Mouse (Mus musculus) thymus, postnatal 10 days (tissue): Measurements from ENCODE around the gene Olfr1183.
"Not testable (repeated sequence)": the region's sequence is repeated elsewhere in the genome, so short reads cannot be mapped to it uniquely, and the experiment has no call there.

Source experiments
- DNase-seq, 2 experiments: peaks; one replicate each; pipeline ENCODE4 v3.0.0; 2021; ENCODE audit warnings: low spot score in 2 of 2

Gene Olfr1183

DNA sequence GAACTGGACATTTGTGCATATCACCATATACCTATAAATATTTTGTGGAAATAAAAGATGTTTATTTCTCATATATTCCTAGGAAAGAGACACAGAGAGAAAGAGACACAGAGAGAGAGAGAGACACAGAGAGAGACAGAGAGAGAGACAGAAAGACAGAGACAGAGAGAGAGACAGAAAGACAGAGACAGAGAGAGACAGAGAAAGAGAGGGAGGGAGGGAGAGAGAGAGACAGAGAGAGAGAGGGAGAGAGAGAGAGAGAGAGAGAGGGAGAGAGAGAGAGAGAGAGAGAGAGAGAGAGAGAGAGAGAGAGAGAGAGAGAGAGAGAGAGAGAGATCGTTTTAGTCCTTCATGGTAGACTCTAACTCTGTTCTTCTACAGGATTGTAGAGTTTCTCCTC is at the start of gene Olfr1183:
Gene Olfr1183 (plus strand): TSS at position 301 of the 400 bp plus-strand sequence.
- not testable (repeated sequence) for DNase-seq

DNA sequence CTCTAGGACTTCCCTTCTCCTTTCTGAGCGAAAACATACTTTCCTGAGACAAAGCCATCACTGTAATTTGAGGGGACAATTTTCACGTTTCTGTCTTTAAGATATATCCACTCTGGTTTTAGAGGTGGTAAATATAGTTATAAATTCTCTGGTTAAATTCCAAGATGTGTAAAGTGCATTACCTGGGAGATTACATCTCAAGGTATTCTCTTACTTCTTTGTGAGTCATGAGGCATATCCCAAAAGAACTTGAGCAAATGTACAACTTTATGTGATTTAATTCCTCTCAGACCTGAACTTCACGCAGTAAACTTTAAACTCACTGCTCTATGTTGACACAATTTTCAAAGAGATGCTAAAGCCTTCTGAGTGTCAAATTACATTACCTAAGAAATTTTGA is 48.3 kb upstream of the Olfr1183 start, which contains the start of gene Olfr1179:
Gene Olfr1179 (minus strand): TSS at position 101 of the 400 bp plus-strand sequence.
- DNase-seq = no peak

DNA sequence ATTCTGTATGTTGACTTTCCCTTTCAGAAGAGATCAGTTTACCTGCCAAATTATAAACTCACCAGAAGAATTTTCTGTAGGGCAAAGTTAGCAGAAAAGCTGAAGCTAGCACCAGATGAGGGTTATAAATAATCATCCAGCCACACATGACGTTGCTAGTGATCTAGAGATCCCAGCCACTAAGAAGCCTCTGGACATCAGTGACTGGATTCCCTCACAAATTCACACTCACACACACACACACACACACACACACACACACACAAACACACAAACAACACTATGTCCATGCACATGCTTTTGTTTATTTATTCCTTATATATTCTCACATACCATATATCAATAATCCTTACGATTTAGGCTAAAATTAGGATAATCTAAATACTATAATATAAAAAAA is 35.6 kb upstream of the Olfr1183 start, which contains the start of gene Olfr1180:
Gene Olfr1180 (minus strand): TSS at position 101 of the 400 bp plus-strand sequence.
- no peak for DNase-seq

DNA sequence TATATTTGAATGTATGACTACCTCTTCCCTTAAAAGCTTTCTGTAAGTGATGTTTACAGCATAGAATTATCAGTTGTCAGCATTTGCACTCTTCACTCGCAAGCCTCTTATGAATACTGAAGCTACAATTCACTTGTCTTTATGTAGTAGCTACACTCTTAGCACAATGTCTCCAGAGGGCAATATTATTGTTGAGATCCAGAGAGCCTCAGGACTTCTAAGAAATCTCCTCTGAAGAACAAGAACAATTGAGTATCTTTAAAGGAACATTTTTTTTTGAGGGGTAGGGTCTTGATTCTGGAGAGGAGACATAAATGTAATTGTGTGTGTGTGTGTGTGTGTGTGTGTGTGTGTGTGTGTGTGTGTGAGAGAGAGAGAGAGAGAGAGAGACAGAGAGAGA is 28.6 kb upstream of the Olfr1183 start, which contains the start of gene Olfr1181:
Gene Olfr1181 (minus strand): TSS at position 101 of the 400 bp plus-strand sequence.
- no peak for DNase-seq

DNA sequence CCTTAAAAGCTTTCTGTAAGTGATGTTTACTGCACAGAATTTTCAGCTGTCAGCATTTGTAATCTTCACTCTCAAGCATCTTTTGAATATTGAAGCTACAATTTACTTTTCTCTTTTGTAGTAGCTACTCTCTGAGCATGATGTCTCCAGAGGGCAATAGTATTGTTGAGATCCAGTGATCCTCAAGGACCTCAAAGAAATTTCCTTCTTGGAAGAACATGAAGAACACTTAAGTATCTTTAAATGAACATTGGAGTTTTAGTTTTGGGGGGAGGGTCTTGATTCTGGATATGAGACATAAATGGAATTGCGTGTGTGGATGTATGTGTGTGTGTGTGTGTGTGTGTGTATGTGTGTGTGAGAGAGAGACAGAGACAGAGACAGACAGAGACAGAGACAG is 5.6 kb upstream of the Olfr1183 start, which contains the start of gene Gm13757:
Gene Gm13757 (minus strand): TSS at position 101 of the 400 bp plus-strand sequence.
- DNase-seq = no peak

DNA sequence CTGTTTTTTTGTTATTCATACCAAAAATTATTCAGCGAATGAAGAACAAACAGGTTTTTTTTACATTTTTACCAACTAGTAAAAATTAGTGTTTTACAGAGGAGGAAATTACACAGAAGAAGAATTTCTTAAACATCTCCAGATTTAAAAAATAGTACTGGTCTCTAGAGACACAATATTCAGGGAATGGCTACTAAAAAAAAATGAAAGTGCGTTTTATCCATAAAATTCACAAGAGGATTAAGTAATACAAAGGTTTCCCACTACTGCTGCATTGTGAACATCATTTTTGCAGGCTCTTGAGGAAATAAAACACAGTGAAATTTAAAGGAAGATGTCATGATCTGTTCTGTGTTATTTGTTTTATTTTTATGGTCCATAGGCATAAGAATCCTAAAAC is 28.6 kb downstream of the Olfr1183 start, which contains the start of gene Olfr1184:
Gene Olfr1184 (plus strand): TSS at position 301 of the 400 bp plus-strand sequence.
- DNase-seq = no peak

DNA sequence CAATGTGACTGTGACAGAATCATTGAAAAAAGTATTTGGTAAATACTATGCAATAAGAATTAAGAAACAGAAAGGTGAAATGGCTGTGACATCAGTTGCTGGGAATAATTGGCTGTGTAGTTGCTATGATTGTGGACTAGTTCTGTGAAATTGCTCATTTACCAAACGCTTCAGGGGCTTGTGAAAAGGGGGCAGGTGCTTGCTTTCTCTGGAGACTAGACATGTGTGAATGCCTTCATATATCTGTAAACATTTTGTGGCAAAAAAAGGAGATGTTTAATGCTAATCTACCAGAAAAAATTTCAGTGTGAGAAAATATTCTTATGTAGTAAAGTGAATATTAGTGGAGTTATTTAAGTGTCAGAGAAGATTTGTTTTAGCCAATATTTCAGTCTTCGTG is 38.4 kb downstream of the Olfr1183 start, which contains the start of gene Olfr1185-ps1:
Gene Olfr1185-ps1 (plus strand): TSS at position 301 of the 400 bp plus-strand sequence.
- no peak for DNase-seq

DNA sequence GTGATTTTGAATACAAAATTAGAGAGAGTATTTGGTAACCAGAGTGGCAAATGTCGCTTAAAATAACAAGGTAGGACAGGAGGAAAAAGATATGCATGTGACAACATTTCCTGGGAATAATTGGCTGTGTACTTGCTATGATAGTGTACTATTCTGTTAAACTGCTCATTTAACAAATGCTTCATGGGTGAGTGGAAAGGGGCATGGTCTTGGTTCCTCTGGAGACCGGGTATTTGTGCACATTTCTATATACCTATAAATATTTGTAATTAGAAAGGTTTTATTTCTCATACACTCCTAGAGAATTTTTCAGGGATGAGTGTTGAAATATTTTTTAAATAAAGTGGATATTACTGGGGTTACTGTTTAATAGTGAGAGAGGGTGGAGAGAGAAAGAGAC is 63.6 kb downstream of the Olfr1183 start, which contains the start of gene Olfr1186:
Gene Olfr1186 (plus strand): TSS at position 301 of the 400 bp plus-strand sequence.
- DNase-seq = no peak
